Mouse (Mus musculus): Measurements from ENCODE around the gene Gm1993.
"Not testable (repeated sequence)": the region's sequence is repeated elsewhere in the genome, so short reads cannot be mapped to it uniquely, and the experiment has no call there.

The Gm1993 gene

GRCm38 (mm10) chrX:25570352-25570751 is at the start of gene Gm1993:
Gene Gm1993, minus strand, starts transcription at chrX:25570452.
- not testable (repeated sequence) for DNase-seq

Data from cerebellum, postnatal 36 days (tissue).